Mouse (Mus musculus) naive thymus-derived CD4-positive, alpha-beta T cell, adult 2 months (primary cell): ENCODE results near the gene Slu7.

Source experiments
- DNase-seq: peaks from one replicate; pipeline ENCODE4 v3.0.0-alpha.2; 2011; ENCODE audit warnings: low read depth

Gene Slu7

GRCm38 (mm10) chr11:43433254-43434023 is at the start of gene Slu7:
Slu7 (plus strand) TSS chr11:43433744.
- DNase-seq, result peak; percentile 90

DNA sequence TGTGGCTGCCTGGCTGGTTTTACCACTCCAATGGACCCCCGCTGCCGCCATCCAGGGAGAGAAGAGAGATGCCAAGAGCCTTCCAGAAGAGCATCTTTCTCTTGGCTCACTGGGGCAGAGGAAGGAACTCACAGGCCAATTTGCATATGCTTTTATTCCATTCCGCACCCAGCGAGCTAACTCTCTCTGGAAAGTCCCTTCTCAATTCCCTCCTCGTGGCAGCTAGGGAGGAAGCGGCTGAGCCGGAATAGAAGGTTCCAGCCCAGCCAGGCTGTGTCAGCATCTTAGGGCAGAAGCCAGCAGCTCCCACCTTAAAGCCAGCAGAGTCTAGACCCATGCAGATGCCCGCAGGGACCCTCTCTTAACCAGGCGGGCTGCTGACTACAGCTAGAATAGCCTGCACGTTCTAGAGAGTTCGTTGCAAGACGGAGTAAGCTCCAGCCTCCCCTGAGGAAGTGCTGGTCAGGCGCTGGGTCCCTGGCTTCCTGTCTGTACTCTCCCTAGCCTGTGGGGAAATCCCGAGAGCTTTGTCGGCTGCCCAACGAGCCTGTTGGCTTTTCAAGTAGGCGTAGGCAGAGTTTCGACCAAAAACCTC is 48.4 kb upstream of the Slu7 start:
- DNase-seq, result peak; percentile 81

DNA sequence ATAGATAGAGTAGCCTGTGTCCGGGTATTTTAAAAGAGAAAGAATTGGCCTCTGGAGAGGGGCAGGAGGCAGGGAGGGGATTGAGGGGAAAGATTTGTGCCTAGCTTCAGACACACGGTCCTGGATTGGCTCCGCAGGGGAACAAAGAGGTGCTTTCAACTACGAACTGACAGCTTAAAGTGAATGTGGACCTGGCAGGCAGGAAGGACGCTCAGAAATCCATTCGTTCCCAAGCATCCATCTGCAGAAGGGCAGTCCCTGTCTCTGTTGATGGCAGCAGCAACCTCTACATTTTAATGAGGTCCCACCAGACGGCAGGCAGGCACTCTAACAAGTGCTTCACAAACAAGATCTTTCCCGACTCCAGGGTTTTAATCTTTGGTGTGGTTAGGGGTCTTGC is 47.8 kb upstream of the Slu7 start:
- DNase-seq, result no peak

- DNase-seq, result peak; percentile 34
These were observed 46.3 kb upstream of the Slu7 start for GRCm38 (mm10) chr11:43387004-43387880.

- peak; percentile 79 for DNase-seq
These were observed 45.1 kb upstream of the Slu7 start for GRCm38 (mm10) chr11:43388122-43389097.

- peak; percentile 46 for DNase-seq
These were observed 44.4 kb upstream of the Slu7 start for GRCm38 (mm10) chr11:43389118-43389517.

DNA sequence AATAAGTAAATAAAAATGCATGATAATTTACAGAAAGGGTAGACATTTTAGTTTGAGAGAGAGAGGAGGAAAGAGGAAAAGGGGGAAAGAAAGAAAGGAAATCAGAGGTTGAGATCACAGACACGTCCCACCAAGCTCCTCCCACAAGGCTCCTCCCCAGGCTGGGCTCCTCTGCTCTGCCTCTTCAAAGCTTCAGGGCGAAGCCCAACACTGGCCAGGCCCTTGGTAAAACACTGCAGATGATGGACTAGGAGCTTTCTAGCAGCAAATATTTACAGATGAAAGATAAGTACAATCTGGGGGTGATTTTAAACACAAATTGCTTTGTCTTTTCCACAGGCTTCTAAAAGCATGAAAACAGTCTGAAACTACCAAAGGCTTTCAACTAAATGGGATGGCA is 40.8 kb upstream of the Slu7 start:
- DNase-seq, result no peak

GRCm38 (mm10) chr11:43393325-43393724 is 40.2 kb upstream of the Slu7 start:
- DNase-seq, result no peak

DNA sequence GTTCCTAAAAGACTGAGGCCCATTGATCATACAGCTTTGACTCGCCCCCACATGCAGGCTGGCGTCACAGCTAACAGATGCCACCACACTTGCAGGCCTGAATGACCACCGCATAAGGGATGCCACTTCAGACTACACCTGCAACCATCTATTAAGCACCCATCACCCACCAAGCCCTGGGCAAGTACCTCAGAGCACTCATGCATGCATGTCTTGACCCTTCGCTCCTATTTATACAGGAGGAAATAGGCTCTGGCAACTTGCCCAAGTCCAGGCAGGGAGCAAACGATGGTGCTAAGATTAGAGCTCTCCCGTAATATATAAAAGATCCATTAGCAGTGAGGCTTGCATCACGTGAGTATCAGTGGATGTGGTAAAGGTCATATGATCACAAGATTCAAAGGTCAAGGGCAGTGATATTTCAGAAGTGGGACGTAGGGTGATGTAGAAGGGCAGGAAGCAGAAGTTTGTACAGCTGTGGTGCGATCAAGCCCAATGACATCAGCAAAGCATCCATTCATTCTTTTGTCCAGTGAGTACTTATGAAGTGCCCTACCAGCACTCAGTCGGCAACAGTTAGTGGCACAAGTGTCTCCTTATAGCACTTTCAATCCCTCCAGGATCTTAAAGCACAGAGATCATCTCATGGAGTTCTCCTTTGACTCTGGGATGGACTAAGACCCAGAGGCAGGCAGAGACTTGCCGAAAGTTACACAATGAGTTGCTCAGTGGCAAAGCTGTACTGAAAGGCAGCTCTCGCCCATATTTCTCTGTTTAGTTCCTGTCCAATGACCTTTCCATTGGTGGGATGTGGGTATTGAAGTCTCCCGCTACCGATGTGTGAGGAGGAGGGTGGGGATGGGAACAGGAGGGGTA is 38.2 kb upstream of the Slu7 start:
- DNase-seq, result no peak

DNA sequence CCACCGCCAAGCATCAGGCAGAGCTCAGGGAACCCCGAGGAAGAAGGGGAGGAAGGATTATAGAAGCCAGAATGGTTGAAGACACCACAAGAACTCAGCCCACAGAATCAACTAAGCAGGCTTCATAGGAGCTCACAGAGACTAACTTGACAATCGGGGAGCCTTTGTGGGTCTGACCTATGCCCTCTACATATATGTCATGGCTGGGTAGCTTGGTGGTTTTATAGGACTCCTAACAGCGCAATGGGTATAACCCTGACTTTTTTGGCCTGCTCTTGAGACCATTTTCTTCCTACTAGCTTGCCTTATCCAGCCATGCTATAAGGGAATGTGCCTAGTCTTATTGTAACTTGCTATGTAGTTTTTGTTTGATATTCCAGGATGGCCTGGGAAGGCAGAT is 37.3 kb upstream of the Slu7 start:
- no peak for DNase-seq

GRCm38 (mm10) chr11:43396672-43397071 is 36.9 kb upstream of the Slu7 start:
- DNase-seq, result no peak

GRCm38 (mm10) chr11:43399297-43399696 is 34.2 kb upstream of the Slu7 start:
- no peak for DNase-seq

DNA sequence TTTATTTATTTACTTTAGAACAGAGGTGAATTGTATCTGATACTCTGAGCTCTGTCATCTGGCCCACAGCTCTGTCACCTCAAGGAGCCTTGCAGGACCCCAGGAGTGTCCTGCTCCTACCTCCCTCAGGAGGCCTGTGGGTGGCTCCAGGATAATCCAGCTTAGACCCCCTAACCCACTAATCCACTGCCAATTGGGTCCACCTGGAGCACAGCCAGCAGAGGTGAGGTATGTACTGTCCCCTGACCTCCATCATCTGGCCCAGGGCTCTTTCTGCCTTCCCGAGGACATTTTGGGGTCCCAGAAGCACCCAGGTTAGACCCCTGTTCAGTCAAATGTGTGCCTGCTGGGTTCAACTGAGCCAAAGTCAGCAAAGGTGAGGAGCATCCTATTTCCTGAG is 33.4 kb upstream of the Slu7 start:
- DNase-seq, result no peak

- DNase-seq, result no peak
These were observed 29.3 kb upstream of the Slu7 start for GRCm38 (mm10) chr11:43404150-43404807.

- DNase-seq, result no peak
These were observed 24.7 kb upstream of the Slu7 start for GRCm38 (mm10) chr11:43408888-43409287.

DNA sequence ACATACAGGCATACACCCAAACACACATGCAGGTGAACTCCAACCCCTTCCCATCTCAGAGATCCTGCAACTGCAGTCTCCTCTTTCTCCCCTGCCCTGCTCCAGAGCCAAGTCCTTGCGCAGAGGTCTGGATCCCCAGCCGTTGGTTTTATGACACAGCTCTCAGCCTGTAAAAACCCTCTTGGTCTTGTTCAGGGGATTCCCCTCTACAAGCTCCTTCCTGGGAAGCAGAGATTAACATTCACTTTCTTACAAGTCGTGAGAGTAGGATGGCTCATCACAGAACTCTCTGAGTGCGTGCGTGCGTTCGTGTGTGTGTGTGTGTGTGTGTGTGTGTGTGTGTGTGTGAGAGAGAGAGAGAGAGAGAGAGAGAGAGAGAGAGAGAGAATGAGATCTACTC is 23.3 kb upstream of the Slu7 start:
- DNase-seq, result no peak

GRCm38 (mm10) chr11:43411413-43411812 is 22.1 kb upstream of the Slu7 start:
- peak; percentile 88 for DNase-seq

DNA sequence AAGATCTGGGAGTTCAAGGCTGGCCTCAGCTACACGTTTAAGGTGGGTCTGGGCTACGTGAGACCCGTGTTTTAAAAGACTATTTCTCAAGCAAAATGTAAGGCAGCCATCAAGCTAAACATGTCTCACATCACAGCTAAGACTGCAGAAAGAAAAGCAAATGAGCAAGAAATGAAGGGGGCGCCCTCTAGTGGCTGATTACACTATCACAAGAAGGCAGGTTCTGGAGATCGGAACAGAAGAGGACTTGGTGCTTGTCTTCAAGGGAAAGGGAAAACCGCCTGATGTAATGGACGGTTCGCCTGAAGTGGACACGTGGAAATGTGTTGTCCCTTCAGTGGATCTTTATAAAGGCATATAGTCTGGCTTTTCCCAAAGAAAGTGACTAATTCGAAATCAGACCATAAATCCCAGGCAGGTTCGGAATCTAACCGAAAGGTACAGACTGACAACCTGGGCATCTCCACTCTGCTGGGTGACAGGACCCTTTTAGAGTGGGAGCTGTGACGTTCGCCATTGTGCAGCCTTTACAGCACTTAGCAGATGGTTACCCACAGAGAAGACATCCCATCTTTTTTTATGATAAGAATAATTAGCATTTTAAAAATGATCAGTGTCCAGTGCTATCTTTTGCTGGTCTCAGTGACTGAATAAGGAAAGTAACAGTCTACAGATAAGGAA is 20.6 kb upstream of the Slu7 start:
- DNase-seq, result peak; percentile 87

DNA sequence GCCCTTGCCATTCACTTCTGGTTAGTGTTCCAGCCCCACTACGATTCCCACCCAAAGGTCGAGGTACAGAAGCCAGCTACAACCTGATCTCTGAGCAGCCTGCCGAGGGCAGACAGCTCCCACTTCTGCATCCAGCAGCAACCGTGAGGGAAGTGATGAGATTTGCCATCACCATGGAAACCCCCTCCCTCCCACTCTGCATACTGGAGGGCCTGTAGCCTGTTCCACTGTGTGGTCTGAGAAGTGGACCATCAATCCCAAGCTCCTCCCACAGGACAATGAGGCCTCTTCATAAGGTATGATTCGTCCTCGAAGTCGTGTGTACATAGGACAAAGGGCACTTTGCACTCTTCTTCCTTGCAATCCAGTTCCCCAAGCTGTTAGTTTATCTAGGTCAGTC is 16.3 kb upstream of the Slu7 start:
- DNase-seq, result no peak
